ENCODE assay signal across 8 mouse cellular contexts in the genomic region with DNA sequence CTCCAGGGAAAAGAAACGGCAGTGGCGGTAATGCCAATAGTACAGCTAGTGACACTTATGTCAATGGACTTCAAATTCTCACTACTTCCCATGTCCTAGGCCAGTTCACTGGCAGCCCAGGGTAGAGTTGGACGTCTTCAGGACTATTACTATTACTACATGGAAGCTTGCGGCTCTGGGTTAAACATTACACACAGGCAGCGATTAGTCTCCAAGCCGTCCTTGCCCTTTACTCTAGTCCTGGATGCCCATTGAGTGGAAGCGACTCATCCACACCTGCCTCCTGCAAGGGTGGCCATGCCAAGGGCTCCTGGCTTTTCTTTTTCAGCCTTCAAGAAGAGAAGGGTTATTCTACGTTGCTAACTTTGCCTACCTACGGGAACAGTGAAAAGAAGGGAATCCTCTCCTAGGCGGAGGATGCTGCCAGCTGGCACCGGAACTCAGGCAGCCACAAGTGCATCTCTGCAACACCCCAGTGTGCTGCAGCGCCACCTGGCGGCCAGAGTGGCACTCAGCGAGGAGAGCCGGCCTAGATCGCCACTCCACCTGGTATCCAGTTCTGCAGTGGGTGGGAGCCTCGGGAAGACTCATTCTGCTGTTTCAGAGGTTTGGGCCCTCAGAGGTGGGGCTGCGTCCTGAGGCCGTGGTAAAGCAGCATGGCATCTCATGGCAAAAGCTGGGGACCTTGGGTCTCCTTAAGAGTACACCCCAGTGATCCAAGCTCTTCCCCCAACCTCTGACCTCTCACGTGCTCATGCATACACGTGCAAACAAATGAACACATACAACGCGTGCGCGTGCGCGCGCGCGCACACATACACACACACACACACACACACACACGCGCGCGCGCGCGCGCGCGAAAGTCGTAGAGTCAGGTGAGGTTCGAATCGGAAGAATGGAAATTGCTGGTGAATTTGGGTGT. TPM values are rescaled to one million over a fixed set of nuclear protein-coding genes. Genes with fewer than 3 reads are reported as not detected.
DNase-seq lines count a peak whose midpoint lies in the region; ATAC-seq and TF ChIP-seq lines count a peak whose summit lies in the region.

No protein-coding gene starts in this region.

- H3K4me2 ChIP-seq in embryonic facial prominence, embryonic 11.5 days (ENCODE audit: low read depth, low read length) = no peak overlapping the region
- peak overlapping the region; percentile 15; the same call in 1 of the 2 replicates for H3K4me2 ChIP-seq in limb, embryonic 12.5 days
- no peak overlapping the region for H3K4me2 ChIP-seq in midbrain, embryonic 16.5 days (ENCODE audit: low read length)

- no peaks in the 10 kb centered on the region for H3K36me3 ChIP-seq in embryonic facial prominence, embryonic 11.5 days (replicated peaks; ENCODE audit: control insufficient read depth, insufficient read depth, low read depth, low read length)
- H3K36me3 ChIP-seq in heart, adult 2 months (ENCODE audit: control insufficient read depth, insufficient read depth, low read length) = no peaks in the 10 kb centered on the region
- H3K36me3 ChIP-seq in limb, embryonic 12.5 days = no peaks in the 10 kb centered on the region
- no peaks in the 10 kb centered on the region for H3K36me3 ChIP-seq in midbrain, embryonic 16.5 days (ENCODE audit: control insufficient read depth, insufficient read depth, low read length)

- no peak overlapping the region for H3K27ac ChIP-seq in embryonic facial prominence, embryonic 11.5 days (replicated peaks; ENCODE audit: low read depth, low read length)
- no peak overlapping the region for H3K27ac ChIP-seq in heart, adult 2 months
- H3K27ac ChIP-seq in limb, embryonic 12.5 days = no peak overlapping the region
- no peak overlapping the region for H3K27ac ChIP-seq in midbrain, embryonic 16.5 days (ENCODE audit: low read length)

- DNase-seq in 416B (ENCODE audit: low read depth) = peak; percentile 82
- DNase-seq in adrenal gland, postnatal 25 days = peak; percentile 97
- peak; percentile 89 for DNase-seq in embryonic facial prominence, embryonic 11.5 days (ENCODE audit: low spot score)
- DNase-seq in heart, adult 2 months = peak; percentile 87 to 90
- DNase-seq in kidney, adult 9 months = peak; percentile 90
- peak; percentile 70 to 90 for DNase-seq in spleen, adult 18-20 months

- no peaks in the 10 kb centered on the region for H3K9me3 ChIP-seq in embryonic facial prominence, embryonic 11.5 days (replicated peaks; ENCODE audit: control insufficient read depth, low read length)
- H3K9me3 ChIP-seq in limb, embryonic 12.5 days = no peaks in the 10 kb centered on the region
- no peaks in the 10 kb centered on the region for H3K9me3 ChIP-seq in midbrain, embryonic 16.5 days (replicated peaks; ENCODE audit: control insufficient read depth, low read length, poor library complexity, severe bottlenecking)

- no peak for ATAC-seq in embryonic facial prominence, embryonic 11.5 days (replicated peaks; ENCODE audit: insufficient number of reproducible peaks, low FRiP score, low TSS enrichment, low read depth)
- no peak for ATAC-seq in limb, embryonic 12.5 days (ENCODE audit: insufficient number of reproducible peaks, insufficient read depth, low FRiP score, low TSS enrichment, low read depth)
- peak; percentile 40 for ATAC-seq in midbrain, embryonic 16.5 days

- H3K27me3 ChIP-seq in embryonic facial prominence, embryonic 11.5 days (ENCODE audit: control insufficient read depth, insufficient read depth, low read length) = no peaks in the 10 kb centered on the region
- no peaks in the 10 kb centered on the region for H3K27me3 ChIP-seq in heart, adult 2 months (ENCODE audit: control insufficient read depth, insufficient read depth, low read length)
- 0 out of 2 replicates have a peak, but pooled peaks cover 2% of the 10 kb centered on the region for H3K27me3 ChIP-seq in limb, embryonic 12.5 days
- no peaks in the 10 kb centered on the region for H3K27me3 ChIP-seq in midbrain, embryonic 16.5 days (ENCODE audit: control insufficient read depth, insufficient read depth, low read depth, low read length)

- intact Hi-C loops in heart, adult 2 months (cut with DNase I) = loop anchor here (1.0 to 5.0 kb wide), 2 partner anchors 160 to 335 kb away; no protein-coding TSS in a partner anchor

- 58% methylated on average over 43 of the region's 43 CpGs for WGBS in embryonic facial prominence, embryonic 11.5 days
- 56% methylated on average over 43 of the region's 43 CpGs for WGBS in heart, adult 2 months
- 58% methylated on average over 43 of the region's 43 CpGs for WGBS in limb, embryonic 12.5 days
- WGBS in midbrain, embryonic 16.5 days = 59% methylated on average over 43 of the region's 43 CpGs

- no peaks in the 10 kb centered on the region for H3K4me1 ChIP-seq in embryonic facial prominence, embryonic 11.5 days (ENCODE audit: control insufficient read depth, insufficient read depth, low read length)
- H3K4me1 ChIP-seq in heart, adult 2 months (ENCODE audit: control insufficient read depth, insufficient read depth, low read length) = peaks cover 2% of the 10 kb centered on the region; the same call in 1 of the 2 replicates
- peaks cover 14% of the 10 kb centered on the region for H3K4me1 ChIP-seq in limb, embryonic 12.5 days (replicated peaks)
- peaks cover 4% of the 10 kb centered on the region for H3K4me1 ChIP-seq in midbrain, embryonic 16.5 days (ENCODE audit: control insufficient read depth, insufficient read depth, low read length)

- H3K79me2 ChIP-seq in heart, adult 2 months (replicated peaks; ENCODE audit: control insufficient read depth, insufficient read depth, low read length) = no peaks in the 10 kb centered on the region

- no peak for TF ChIP-seq POLR2A in heart, adult 2 months (IDR thresholded peaks at IDR 0.05; ENCODE audit: insufficient read depth, low read depth, low read length)

- H3K9ac ChIP-seq in embryonic facial prominence, embryonic 11.5 days (replicated peaks; ENCODE audit: low read length) = no peak overlapping the region
- H3K9ac ChIP-seq in heart, adult 2 months (ENCODE audit: low read depth, low read length) = no peak overlapping the region
- no peak overlapping the region for H3K9ac ChIP-seq in limb, embryonic 12.5 days (replicated peaks)
- H3K9ac ChIP-seq in midbrain, embryonic 16.5 days (ENCODE audit: low read depth, low read length) = no peak overlapping the region

- H3K4me3 ChIP-seq in embryonic facial prominence, embryonic 11.5 days (ENCODE audit: low read depth, low read length) = no peak overlapping the region
- no peak overlapping the region; the same call in 1 of the 2 replicates for H3K4me3 ChIP-seq in heart, adult 2 months
- no peak overlapping the region for H3K4me3 ChIP-seq in limb, embryonic 12.5 days (replicated peaks)
- H3K4me3 ChIP-seq in midbrain, embryonic 16.5 days (ENCODE audit: low read depth, low read length) = no peak overlapping the region

- 0 out of 2 replicates have a peak, but pooled peaks have one; percentile 27 for TF ChIP-seq EP300 in heart, adult 2 months (IDR thresholded peaks at IDR 0.05; ENCODE audit: insufficient read depth, low read depth, low read length)

- no peak; the same call in 1 of the 2 replicates for TF ChIP-seq CTCF in heart, adult 2 months (IDR thresholded peaks at IDR 0.05)

RNA-seq across cellular contexts. Expression of a gene that starts 31.4 kb away (rescaled TPM):
- total RNA-seq in adrenal gland, postnatal 25 days (2021) = not detected in 2 replicates
- not detected in 2 replicates for polyA plus RNA-seq in embryonic facial prominence, embryonic 11.5 days (2014; fragmentation: Nextera tagmentation; extraction: Ambion mirVana)
- not detected for total RNA-seq in heart, adult 2 months (2021)
- polyA plus RNA-seq in heart, adult 2 months (2012; rRNA removed) = not detected in 2 replicates
- not detected in 2 replicates for polyA plus RNA-seq in limb, embryonic 12.5 days (2016; fragmentation: Nextera tagmentation; extraction: Ambion mirVana)
- polyA plus RNA-seq in midbrain, embryonic 16.5 days (2015; fragmentation: Nextera tagmentation; extraction: Ambion mirVana) = not detected in 2 replicates
